Mouse (Mus musculus): ENCODE results near the gene Myb.

DNA sequence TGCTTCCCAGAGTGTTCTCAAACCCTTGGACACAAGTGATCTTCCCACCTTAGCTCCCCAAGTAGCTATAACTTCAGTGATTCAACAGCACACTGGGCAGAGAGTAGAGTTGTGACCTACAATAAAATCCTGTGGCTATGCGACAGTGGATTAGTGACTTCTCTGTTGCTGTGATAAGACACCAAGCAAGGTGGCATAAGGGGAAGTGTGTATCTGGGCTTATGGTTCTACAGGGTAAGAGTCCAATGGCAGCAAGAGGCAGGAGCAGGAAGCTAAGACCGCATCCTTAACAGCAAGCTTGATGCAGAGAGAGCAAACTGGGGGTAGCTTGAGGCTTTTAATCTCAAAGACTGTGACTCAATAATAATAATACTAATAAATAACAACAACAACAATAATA is 52.0 kb downstream of the Myb start:
- TF ChIP-seq CTCF (IDR thresholded peaks at IDR 0.05; ENCODE audit: insufficient read depth, low read depth, low read length) = no peak
- TF ChIP-seq POLR2A (IDR thresholded peaks at IDR 0.05; ENCODE audit: insufficient read depth, low read depth, low read length) = no peak

All from olfactory bulb, adult 2 months (tissue).